Mouse (Mus musculus) heart, embryonic 13.5 days (tissue): Measurements from ENCODE around the gene Plxna2. TPM values are rescaled to one million over a fixed set of nuclear protein-coding genes. Genes with fewer than 3 reads are reported as not detected.
A peak's percentile ranks its signal among the peaks of the same experiment; 100 is the strongest.

ENCODE experiments used
- ATAC-seq: fragments of 200-750 bp; cut with Nextera tagmentation; 2 replicates; pipeline ENCODE4 v1.8.0; 2017; ENCODE audit warnings: moderate TSS enrichment; ENCODE audit not compliant: insufficient number of reproducible peaks, low FRiP score, low TSS enrichment; ENCODE audit errors: extremely low read depth
- H3K27ac ChIP-seq: fragments of 300-500 bp; sonication (generic); replicated peaks from 2 replicates; pipeline ENCODE4 v1.5.1; 2015; ENCODE audit warnings: moderate library complexity, mild to moderate bottlenecking, inconsistent platforms
- H3K27me3 ChIP-seq: fragments of 300-500 bp; sonication (generic); replicated peaks from 2 replicates; pipeline ENCODE4 v1.6.1; 2015; ENCODE audit warnings: mild to moderate bottlenecking, inconsistent platforms
- H3K36me3 ChIP-seq: fragments of 300-500 bp; sonication (generic); 2 replicates; pipeline ENCODE4 v1.6.1; 2015; ENCODE audit warnings: mild to moderate bottlenecking, inconsistent platforms
- H3K4me1 ChIP-seq: fragments of 300-500 bp; sonication (generic); 2 replicates; pipeline ENCODE4 v1.6.1; 2015; ENCODE audit warnings: inconsistent platforms
- H3K4me2 ChIP-seq: fragments of 300-500 bp; sonication (generic); 2 replicates; pipeline ENCODE4 v1.6.1; 2015; ENCODE audit warnings: inconsistent platforms, mild to moderate bottlenecking, moderate library complexity
- H3K4me3 ChIP-seq: fragments of 300-500 bp; sonication (generic); 2 replicates; pipeline ENCODE4 v1.5.1; 2015; ENCODE audit warnings: moderate library complexity, mild to moderate bottlenecking, inconsistent platforms
- H3K9ac ChIP-seq: fragments of 300-500 bp; sonication (generic); 2 replicates; pipeline ENCODE4 v1.6.1; 2015; ENCODE audit warnings: inconsistent platforms, mild to moderate bottlenecking, moderate library complexity
- H3K9me3 ChIP-seq: fragments of 300-500 bp; sonication (generic); 2 replicates; pipeline ENCODE4 v1.6.1; 2016; ENCODE audit warnings: inconsistent platforms
- WGBS: fragments of 180-500 bp; shearing (Covaris S2); methylation state at CpG from one replicate; pipeline ENCODE4 v1.1.7; 2015; ENCODE audit warnings: mixed read lengths; 5-methylcytosine and 5-hydroxymethylcytosine counted together
- polyA plus RNA-seq: library from polyadenylated mRNA; unstranded; fragments of >200 nt; fragmentation: Nextera tagmentation; extraction: Ambion mirVana; gene quantifications from 2 replicates; pipeline ENCODE4 v1.2.1, GENCODE M21; 2015

Plxna2 gene
- polyA plus RNA-seq, 1 experiment from 2014 or later = 6.3 TPM

GRCm38 (mm10) chr1:194776510-194777244, 158.7 kb downstream of the Plxna2 start:
- no peaks in the 10 kb centered on the region for H3K9me3 ChIP-seq
- no peak overlapping the region for H3K27ac ChIP-seq
- no peak for ATAC-seq
- no peak overlapping the region for H3K9ac ChIP-seq
- H3K27me3 ChIP-seq = no peaks in the 10 kb centered on the region
- H3K4me2 ChIP-seq = no peak overlapping the region
- 73% methylated on average over 5 of the region's 5 CpGs for WGBS
- H3K36me3 ChIP-seq = peaks cover 43% of the 10 kb centered on the region
- H3K4me3 ChIP-seq = no peak overlapping the region
- no peaks in the 10 kb centered on the region for H3K4me1 ChIP-seq

DNA sequence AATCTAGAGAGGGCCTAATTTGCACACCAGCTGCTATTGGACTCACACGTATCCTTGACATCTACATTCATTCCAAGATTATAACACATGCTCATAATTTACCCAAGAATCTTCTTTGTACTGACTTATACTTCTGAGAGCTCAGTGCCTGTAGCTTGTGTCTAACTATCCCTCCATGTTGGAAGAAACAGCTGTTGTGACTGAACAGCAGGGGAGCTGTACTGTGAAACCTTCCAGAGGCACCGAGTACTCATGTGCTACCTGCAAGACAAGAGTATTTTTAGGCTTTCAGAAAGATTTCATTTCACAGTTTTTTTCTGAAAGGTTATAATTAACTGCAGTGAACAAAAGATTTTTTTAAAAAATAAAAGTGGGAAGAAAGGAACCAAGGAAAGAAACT, 159.6 kb downstream of the Plxna2 start:
- 84% methylated on average over 2 of the region's 2 CpGs for WGBS
- Histone ChIP-seq H3K4me2 (no peak overlapping the region), H3K36me3 (peaks cover 52% of the 10 kb centered on the region), H3K9me3 (no peaks in the 10 kb centered on the region), H3K9ac (no peak overlapping the region), H3K27ac (no peak overlapping the region), H3K4me3 (no peak overlapping the region), H3K27me3 (no peaks in the 10 kb centered on the region), H3K4me1 (no peaks in the 10 kb centered on the region)
- no peak for ATAC-seq

DNA sequence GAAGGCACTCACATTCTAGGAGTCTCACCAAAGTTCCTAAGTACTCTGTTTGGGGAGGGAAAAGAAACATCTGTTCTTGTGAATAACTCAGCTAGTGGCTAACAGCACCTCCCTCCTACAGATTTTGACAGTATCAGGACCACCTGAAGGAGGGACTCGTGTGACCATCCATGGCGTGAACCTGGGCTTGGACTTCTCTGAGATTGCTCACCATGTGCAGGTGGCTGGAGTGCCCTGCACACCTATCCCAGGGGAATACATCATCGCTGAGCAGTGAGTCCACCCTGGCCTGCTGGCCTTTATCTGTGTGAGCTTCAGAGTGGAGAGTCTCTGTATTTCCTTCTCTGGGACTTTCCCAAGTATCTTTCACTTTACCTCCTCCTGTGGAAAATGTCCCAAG, 162.4 kb downstream of the Plxna2 start:
- no peaks in the 10 kb centered on the region for H3K9me3 ChIP-seq
- WGBS = 80% methylated on average over 3 of the region's 3 CpGs
- ATAC-seq = no peak

DNA sequence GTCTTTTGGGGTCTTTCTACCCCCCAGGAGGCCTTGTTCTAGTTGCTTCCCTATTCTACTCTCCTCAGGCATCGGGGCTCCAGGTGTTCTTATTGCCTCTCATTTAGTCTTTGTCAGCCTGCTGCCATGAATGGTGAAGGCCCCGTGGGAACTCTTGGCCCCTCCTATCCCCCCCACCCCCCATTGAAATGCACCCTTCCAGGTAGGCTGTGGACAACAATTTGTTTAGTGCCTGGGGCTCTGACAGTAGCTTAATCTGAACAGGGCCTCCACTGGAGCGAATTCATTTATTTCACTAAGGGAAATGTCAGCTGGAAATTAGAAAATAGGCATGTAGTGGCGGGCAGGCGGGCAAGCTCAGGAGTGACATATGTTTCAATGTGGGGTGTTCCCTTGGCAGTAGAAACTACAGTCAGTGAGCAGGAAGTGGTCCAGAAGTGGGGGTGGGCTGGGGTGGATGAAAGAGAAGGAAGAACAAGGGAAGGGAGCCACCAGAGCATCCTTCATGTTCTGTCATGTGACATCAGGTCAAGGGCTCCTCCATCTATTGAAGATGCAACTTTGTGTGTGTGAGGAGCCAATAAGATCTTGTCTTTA, 162.9 kb downstream of the Plxna2 start:
- Histone ChIP-seq H3K4me1 (no peaks in the 10 kb centered on the region), H3K27ac (0 out of 2 replicates have a peak overlapping the region, but pooled peaks have one; percentile 15), H3K27me3 (0 out of 2 replicates have a peak, but pooled peaks cover 3% of the 10 kb centered on the region), H3K4me2 (no peak overlapping the region), H3K9ac (no peak overlapping the region), H3K4me3 (no peak overlapping the region), H3K36me3 (peaks cover 45% of the 10 kb centered on the region), H3K9me3 (no peaks in the 10 kb centered on the region)
- no peak for ATAC-seq
- WGBS = 81% methylated on average over 5 of the region's 5 CpGs

More for the DNA sequence above, 162.4 kb downstream of the Plxna2 start:
- 0 out of 2 replicates have a peak overlapping the region, but pooled peaks have one; percentile 15 for H3K27ac ChIP-seq
- H3K4me1 ChIP-seq = no peaks in the 10 kb centered on the region
- H3K9ac ChIP-seq = no peak overlapping the region
- H3K4me3 ChIP-seq = no peak overlapping the region
- peaks cover 45% of the 10 kb centered on the region for H3K36me3 ChIP-seq
- no peak overlapping the region for H3K4me2 ChIP-seq
- H3K27me3 ChIP-seq = 0 out of 2 replicates have a peak, but pooled peaks cover 3% of the 10 kb centered on the region

DNA sequence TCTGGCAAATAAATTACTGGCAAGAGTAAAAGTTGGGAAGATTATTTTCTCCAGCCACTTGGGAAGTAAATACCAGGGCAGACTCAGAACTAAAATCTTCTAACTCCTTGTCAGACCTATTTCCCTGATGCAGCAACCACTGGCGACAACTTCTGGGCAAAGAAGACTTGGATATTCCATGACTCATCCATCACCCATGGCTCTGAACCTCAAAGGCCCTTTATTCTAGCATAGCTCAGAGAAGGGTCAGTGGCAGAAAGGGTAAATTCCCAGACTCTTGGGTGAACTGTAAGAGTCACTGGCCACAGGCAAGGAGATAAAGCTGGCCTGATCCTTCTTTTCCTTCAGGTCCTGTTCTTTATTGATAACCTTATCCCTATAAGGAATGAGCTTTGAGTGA, 163.5 kb downstream of the Plxna2 start:
- 66% methylated on average over 1 of the region's 1 CpGs for WGBS
- 0 out of 2 replicates have a peak, but pooled peaks cover 3% of the 10 kb centered on the region for H3K27me3 ChIP-seq

DNA sequence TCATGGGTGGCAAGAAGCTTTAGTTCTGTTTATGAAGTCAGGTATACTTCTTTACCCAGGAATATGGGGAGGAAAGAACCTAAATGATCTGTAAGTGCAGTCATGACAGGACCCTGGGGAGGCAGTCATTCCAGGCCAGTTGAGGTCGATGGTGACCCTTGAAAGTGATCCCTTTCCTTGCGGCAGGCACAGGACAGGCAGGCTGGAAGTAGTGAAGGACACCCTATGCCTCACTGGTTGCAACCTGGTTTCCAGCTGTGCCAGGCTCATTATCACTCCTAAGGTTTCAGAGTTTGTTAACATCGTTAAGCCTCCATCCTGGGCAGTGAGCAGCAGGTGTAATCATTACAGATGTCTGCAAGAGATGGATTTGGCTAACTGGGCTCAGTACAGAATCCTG, 164.3 kb downstream of the Plxna2 start:
- Histone ChIP-seq H3K36me3 (peaks cover 54% of the 10 kb centered on the region), H3K9me3 (no peaks in the 10 kb centered on the region), H3K4me1 (no peaks in the 10 kb centered on the region; the same call in 1 of the 2 replicates), H3K9ac (no peak overlapping the region), H3K27me3 (0 out of 2 replicates have a peak, but pooled peaks cover 3% of the 10 kb centered on the region), H3K4me2 (no peak overlapping the region), H3K27ac (0 out of 2 replicates have a peak overlapping the region, but pooled peaks have one; percentile 5), H3K4me3 (no peak overlapping the region)
- no peak for ATAC-seq
- WGBS = 62% methylated on average over 3 of the region's 3 CpGs

More for the DNA sequence above, 163.5 kb downstream of the Plxna2 start:
- Histone ChIP-seq H3K4me3 (no peak overlapping the region), H3K4me1 (no peaks in the 10 kb centered on the region), H3K36me3 (peaks cover 52% of the 10 kb centered on the region), H3K4me2 (no peak overlapping the region), H3K9ac (no peak overlapping the region), H3K27ac (0 out of 2 replicates have a peak overlapping the region, but pooled peaks have one; percentile 5), H3K9me3 (no peaks in the 10 kb centered on the region)
- no peak for ATAC-seq

- H3K36me3 ChIP-seq = peaks cover 62% of the 10 kb centered on the region
- WGBS = 17% methylated on average over 2 of the region's 2 CpGs
- no peak overlapping the region for H3K9ac ChIP-seq
- H3K27ac ChIP-seq = no peak overlapping the region; the same call in 1 of the 2 replicates
- no peaks in the 10 kb centered on the region for H3K9me3 ChIP-seq
- no peak for ATAC-seq
- no peaks in the 10 kb centered on the region; the same call in 1 of the 2 replicates for H3K4me1 ChIP-seq
- no peak overlapping the region for H3K4me3 ChIP-seq
- H3K4me2 ChIP-seq = no peak overlapping the region
- peaks cover 10% of the 10 kb centered on the region for H3K27me3 ChIP-seq
These were observed 169.6 kb downstream of the Plxna2 start for GRCm38 (mm10) chr1:194787626-194788025.

GRCm38 (mm10) chr1:194793226-194793924, 175.4 kb downstream of the Plxna2 start:
- Histone ChIP-seq H3K27me3 (peaks cover 7% of the 10 kb centered on the region), H3K9me3 (no peaks in the 10 kb centered on the region), H3K9ac (no peak overlapping the region), H3K4me2 (no peak overlapping the region), H3K4me3 (no peak overlapping the region), H3K4me1 (no peaks in the 10 kb centered on the region), H3K36me3 (peaks cover 90% of the 10 kb centered on the region), H3K27ac (no peak overlapping the region)
- WGBS = 82% methylated on average over 8 of the region's 8 CpGs
- no peak for ATAC-seq

GRCm38 (mm10) chr1:194795316-194795715, 177.3 kb downstream of the Plxna2 start:
- Histone ChIP-seq H3K27ac (no peak overlapping the region), H3K9me3 (no peaks in the 10 kb centered on the region), H3K27me3 (no peaks in the 10 kb centered on the region), H3K4me1 (no peaks in the 10 kb centered on the region), H3K9ac (no peak overlapping the region), H3K4me3 (no peak overlapping the region), H3K36me3 (peaks cover 90% of the 10 kb centered on the region), H3K4me2 (no peak overlapping the region)
- WGBS = 36% methylated on average over 3 of the region's 3 CpGs
- no peak for ATAC-seq

- no peak overlapping the region for H3K4me3 ChIP-seq
- H3K36me3 ChIP-seq = peaks cover 98% of the 10 kb centered on the region
- H3K4me2 ChIP-seq = no peak overlapping the region
- H3K27ac ChIP-seq = no peak overlapping the region
- 74% methylated on average over 1 of the region's 1 CpGs for WGBS
- no peak for ATAC-seq
- no peaks in the 10 kb centered on the region for H3K4me1 ChIP-seq
- no peaks in the 10 kb centered on the region for H3K27me3 ChIP-seq
- H3K9ac ChIP-seq = no peak overlapping the region
- H3K9me3 ChIP-seq = no peaks in the 10 kb centered on the region
These were observed 179.8 kb downstream of the Plxna2 start for GRCm38 (mm10) chr1:194797843-194798242.

- no peaks in the 10 kb centered on the region for H3K4me1 ChIP-seq
- no peak for ATAC-seq
- no peaks in the 10 kb centered on the region for H3K27me3 ChIP-seq
- no peak overlapping the region for H3K9ac ChIP-seq
- H3K9me3 ChIP-seq = no peaks in the 10 kb centered on the region
- peaks cover 98% of the 10 kb centered on the region for H3K36me3 ChIP-seq
- no peak overlapping the region for H3K4me2 ChIP-seq
- no peak overlapping the region for H3K27ac ChIP-seq
- no peak overlapping the region for H3K4me3 ChIP-seq
These were observed 180.5 kb downstream of the Plxna2 start for GRCm38 (mm10) chr1:194798511-194798910.
